Mouse (Mus musculus) bone marrow, adult 2 months (tissue): ENCODE measurements at regions not wholly inside any gene's neighbourhood (a gene's known extent, or its start where the extent isn't known, plus 50 kb on each side); places are given as distances from the start of the nearest gene placed in this dataset.

Experiments used
- H3K27ac ChIP-seq: fragments of 200-500 bp; 2 replicates; pipeline ENCODE4 v1.5.1; 2012; ENCODE audit warnings: low read depth, mild to moderate bottlenecking, control low read depth, inconsistent platforms, low read length; ENCODE audit not compliant: control insufficient read depth, poor library complexity, insufficient read depth
- H3K4me1 ChIP-seq: fragments of 200-500 bp; 2 replicates; pipeline ENCODE4 v1.6.1; 2011; ENCODE audit warnings: low read length; ENCODE audit not compliant: control insufficient read depth, insufficient read depth
- H3K4me3 ChIP-seq: fragments of 200-500 bp; replicated peaks from 2 replicates; pipeline ENCODE3; 2011; ENCODE audit warnings: mild to moderate bottlenecking, low read depth, low read length, control low read depth; ENCODE audit not compliant: control insufficient read depth
- CTCF ChIP-seq: fragments of 200-500 bp; IDR thresholded peaks from 2 replicates; pipeline ENCODE4 v1.5.1; 2011; ENCODE audit warnings: low read length, control low read depth; ENCODE audit not compliant: control insufficient read depth, insufficient read depth
- POLR2A ChIP-seq: fragments of 200-500 bp; IDR thresholded peaks from 2 replicates; pipeline ENCODE4 v1.6.1; 2011; ENCODE audit warnings: low read depth, mild to moderate bottlenecking, control low read depth, low read length, borderline replicate concordance; ENCODE audit not compliant: control insufficient read depth
- WGBS: fragments of 180-500 bp; shearing (Covaris S2); methylation state at CpG from one replicate; pipeline ENCODE4 v1.1.7; 2018; 5-methylcytosine and 5-hydroxymethylcytosine counted together

DNA sequence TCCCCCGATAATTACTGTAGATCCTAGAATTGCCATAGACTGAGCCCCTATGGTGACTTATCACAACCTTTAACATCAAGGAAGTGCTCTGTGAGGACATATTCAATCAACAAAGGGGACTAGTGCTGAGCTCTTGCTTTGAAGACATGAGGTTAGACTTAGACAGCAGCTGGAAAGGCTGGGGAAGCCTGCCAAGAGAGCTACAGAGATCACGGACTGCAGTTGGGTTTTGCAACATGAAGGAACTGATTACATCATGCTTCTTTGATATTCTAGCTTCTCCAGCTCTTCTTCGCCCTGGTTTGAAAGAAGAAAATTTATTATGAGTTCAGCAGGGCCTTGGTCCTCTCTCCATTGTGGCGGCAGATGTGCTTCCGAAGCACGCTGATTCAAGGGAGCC is 271.2 kb downstream of the C1d start:
- Histone ChIP-seq H3K27ac (no peak overlapping the region), H3K4me1 (no peaks in the 10 kb centered on the region), H3K4me3 (no peak overlapping the region)
- TF ChIP-seq POLR2A (no peak), CTCF (no peak)
- WGBS = 83% methylated on average over 6 of the region's 6 CpGs

DNA sequence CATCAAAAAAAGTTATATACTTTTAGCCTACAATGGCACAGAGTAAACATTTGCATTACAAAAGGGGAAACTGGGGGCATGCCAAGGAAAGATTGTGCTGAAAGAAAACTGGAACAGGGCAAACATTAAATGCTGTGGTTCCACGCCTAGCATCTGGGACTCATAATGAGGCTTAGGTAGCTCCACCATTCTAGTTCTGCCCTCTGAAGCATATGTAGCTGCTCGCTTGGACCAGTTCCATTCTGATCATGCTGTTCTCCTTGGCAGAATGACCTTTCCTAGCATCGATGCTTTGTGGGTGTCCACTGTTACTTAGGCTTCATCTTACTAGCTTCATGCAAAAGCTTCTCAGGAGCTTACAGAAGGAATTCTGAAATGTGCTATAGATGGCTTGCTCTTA is 276.3 kb downstream of the C1d start:
- no peak for TF ChIP-seq CTCF
- no peak for TF ChIP-seq POLR2A
- no peak overlapping the region for H3K27ac ChIP-seq
- H3K4me3 ChIP-seq = no peak overlapping the region
- H3K4me1 ChIP-seq = no peaks in the 10 kb centered on the region
- WGBS = 67% methylated on average over 3 of the region's 3 CpGs

DNA sequence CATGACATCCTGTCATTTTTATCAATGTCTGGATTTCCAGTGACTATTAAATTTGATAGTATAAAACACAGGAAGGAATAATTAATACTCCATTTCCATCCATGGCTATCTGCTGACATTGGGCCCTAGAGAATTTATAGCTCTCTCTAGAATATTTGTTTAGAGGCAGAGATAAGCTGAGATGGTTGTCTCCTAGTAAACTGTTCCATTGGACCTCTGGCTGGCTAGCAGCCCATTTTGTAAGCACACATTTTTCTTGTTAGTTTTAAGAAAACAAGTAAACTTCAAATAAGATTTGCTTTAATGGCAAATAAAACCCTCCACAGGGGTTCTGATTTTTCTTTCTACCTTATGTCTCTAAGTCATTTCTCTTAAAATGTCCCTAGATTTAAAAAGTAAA is 288.9 kb downstream of the C1d start:
- Histone ChIP-seq H3K27ac (no peak overlapping the region), H3K4me3 (no peak overlapping the region), H3K4me1 (no peaks in the 10 kb centered on the region)
- TF ChIP-seq CTCF (no peak), POLR2A (no peak)

DNA sequence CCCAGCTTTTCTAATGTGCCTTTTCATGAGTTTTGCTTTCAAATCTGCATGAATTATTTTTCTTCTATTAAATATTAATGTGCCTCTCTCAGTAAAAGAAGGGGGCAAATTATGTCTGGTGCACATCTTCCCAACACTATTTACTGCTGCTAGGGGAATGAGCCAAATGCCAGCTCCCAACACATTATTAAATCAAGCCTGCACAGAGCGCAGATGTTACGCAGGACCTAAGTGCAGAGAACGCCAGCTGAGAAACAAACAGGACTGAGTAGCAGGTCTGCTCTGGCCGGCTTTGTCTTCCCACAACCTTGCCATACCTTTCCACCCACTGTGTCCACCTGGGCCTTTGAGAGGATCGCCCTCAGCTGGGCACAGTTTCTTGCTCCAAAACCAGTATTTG is 291.8 kb downstream of the C1d start:
- WGBS = 89% methylated on average over 5 of the region's 5 CpGs
- H3K4me1 ChIP-seq = no peaks in the 10 kb centered on the region
- no peak overlapping the region for H3K27ac ChIP-seq
- TF ChIP-seq CTCF (no peak), POLR2A (no peak)
- H3K4me3 ChIP-seq = no peak overlapping the region

DNA sequence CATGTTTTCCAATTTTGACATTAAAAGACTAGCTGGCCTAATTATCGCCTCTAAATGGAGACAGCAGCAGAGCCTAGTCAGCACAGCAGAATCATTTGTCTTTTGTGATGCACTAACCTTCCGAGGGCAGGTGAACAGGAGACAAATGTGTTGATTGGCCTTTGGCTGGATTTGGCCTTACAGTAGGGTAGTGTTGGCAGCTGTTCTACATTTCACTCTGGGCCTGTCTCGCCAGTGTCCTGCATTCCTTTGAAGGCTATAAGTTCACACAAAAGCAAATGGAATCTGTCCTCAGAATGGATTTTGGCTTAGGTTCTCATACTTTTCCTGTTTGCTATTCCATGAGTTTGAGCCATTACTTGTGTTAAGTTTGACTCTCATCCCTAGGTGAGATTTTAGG is 297.9 kb downstream of the C1d start:
- Histone ChIP-seq H3K4me1 (no peaks in the 10 kb centered on the region), H3K27ac (no peak overlapping the region), H3K4me3 (no peak overlapping the region)
- TF ChIP-seq CTCF = no peak
- TF ChIP-seq POLR2A = no peak
- WGBS = 68% methylated on average over 3 of the region's 3 CpGs

DNA sequence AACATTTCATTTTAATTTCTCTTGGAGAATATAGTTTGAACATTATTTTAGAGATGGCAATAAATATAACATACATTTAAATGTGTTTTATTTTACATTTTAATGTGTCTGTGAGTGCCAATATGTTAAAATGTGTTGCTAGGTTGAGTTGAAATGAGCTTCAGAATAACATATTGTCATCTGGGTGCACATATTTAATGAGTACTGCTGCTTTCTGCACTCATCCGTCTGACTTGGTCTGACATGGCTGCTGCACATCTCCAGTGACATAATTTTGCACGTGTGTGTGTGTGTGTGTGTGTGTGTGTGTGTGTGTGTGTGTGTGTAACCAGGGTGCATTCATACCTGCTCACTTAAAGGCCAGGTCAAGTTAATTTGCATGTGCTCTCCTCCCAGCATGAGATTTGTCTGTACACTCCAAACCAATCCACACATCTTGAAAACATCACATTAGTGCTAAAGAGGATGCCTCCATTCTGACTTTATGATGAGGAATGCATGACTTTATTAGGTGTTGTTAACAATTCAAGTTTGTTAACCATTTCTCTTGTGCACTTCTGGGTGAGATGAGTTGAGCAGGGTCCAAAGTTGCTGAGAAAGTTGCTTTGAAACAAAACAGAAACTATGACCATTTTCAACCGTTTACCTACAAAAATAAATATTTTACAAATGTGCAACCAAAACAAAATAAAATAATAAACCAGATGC is 334.6 kb downstream of the C1d start:
- WGBS = 65% methylated on average over 3 of the region's 3 CpGs
- H3K4me3 ChIP-seq = no peak overlapping the region
- H3K27ac ChIP-seq = no peak overlapping the region
- no peaks in the 10 kb centered on the region for H3K4me1 ChIP-seq
- TF ChIP-seq POLR2A (no peak), CTCF (no peak)

DNA sequence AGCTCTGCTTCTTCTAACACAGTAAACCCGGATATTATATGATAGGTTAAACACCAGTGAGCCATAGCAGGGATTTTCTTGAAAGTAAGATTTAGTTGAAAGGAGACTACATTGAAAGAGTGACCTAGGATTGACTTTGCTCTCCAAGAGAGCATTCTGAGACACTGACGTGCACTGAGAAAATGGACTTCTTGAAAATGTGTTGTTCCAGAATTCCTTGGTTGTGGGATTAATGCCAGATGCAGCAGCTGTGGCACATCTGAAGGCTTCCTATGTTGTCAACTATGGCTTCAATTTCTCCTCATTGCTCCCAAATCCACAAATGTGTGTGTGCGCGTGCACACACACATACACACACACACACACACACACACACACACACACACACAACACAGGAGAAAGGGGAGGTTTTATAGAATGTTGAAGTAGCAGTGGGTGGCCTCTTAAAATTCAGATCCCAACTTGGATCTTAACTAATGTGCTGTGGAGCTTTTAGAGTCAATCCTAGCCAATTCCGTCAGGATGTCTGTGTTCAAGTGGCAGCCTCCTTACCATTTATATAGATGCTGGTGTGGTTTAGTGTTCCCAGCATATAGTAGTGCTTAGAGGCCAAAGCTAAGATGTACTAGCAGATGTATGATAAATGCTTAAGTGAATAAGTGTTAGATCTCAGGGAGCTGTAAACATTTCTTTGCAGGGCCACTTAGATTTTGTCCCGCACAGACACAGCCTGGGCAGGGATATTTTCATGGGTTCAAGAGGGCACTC is 346.5 kb downstream of the C1d start:
- Histone ChIP-seq H3K4me1 (no peaks in the 10 kb centered on the region), H3K27ac (no peak overlapping the region), H3K4me3 (no peak overlapping the region)
- WGBS = 78% methylated on average over 6 of the region's 6 CpGs
- no peak for TF ChIP-seq POLR2A
- TF ChIP-seq CTCF = no peak

DNA sequence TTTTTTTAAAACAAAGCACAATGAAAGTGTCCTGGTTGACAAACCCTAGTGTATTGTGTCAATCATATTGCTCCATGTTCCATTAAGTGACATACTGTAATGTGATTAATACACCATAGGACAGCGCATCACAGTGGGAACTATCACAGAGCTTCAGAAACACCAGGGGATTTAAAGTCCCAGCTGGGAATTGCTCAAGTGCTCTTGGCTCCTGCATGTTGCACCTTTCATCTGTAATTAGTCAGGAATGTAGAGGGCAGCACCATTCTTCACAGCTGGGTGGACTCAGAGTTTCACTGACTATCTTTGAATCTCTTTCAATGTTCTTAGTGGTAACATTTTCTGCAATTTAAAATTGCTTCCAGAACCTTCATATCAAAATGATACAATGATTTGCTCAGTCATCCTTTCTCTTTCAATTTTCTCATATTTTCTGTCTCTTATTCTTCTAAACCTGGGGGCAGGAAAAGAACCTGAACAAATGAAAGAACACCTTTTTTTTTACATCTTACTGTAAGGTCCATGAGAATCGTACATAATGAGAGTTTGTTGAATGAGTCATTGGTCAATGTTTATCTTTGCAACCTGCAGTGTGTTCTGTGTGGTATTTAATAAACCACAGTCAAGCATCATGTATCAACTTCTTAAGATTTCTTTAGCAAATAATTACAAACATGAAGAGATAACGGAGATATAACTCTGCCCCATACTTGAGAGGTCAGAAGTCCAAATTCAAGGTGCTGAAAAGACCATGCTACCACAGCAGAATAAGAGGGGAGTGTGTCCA is 333.0 kb downstream of the Etaa1 start:
- H3K27ac ChIP-seq = no peak overlapping the region
- no peak overlapping the region for H3K4me3 ChIP-seq
- TF ChIP-seq CTCF = no peak
- no peak for TF ChIP-seq POLR2A
- 76% methylated on average over 3 of the region's 3 CpGs for WGBS
- H3K4me1 ChIP-seq = no peaks in the 10 kb centered on the region
